Comparison of ENCODE assay signal across 9 mouse cellular contexts in the genomic region with DNA sequence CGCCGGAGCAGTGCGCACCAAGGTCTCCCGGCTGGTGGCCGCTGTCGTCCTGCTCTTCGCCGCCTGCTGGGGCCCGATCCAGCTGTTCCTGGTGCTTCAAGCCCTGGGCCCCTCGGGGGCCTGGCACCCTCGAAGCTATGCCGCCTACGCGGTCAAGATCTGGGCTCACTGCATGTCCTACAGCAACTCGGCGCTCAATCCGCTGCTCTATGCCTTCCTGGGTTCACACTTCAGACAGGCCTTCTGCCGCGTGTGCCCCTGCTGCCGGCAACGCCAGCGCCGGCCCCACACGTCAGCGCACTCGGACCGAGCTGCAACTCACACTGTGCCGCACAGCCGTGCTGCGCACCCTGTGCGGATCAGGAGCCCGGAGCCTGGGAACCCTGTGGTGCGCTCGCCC. TPM values are rescaled to one million over a fixed set of nuclear protein-coding genes. Genes with fewer than 3 reads are reported as not detected.
DNase-seq lines count a peak whose midpoint lies in the region; ATAC-seq and TF ChIP-seq lines count a peak whose summit lies in the region.
"Had no signal": no experiment of that assay in that cellular context is flagged by ENCODE, and none has a peak within 500 bp of the region (broad histone marks: within the 10 kb centered on the region; RNA-seq: fewer than 3 reads in every experiment).

No protein-coding gene starts in this region.

- H3K9me3 ChIP-seq in kidney, embryonic 14.5 days (ENCODE audit: control insufficient read depth, low read length) = no peaks in the 10 kb centered on the region
- 0 out of 2 replicates have a peak, but pooled peaks cover 4% of the 10 kb centered on the region for H3K9me3 ChIP-seq in embryonic facial prominence, embryonic 10.5 days
- H3K9me3 ChIP-seq in hindbrain, embryonic 15.5 days = no peaks in the 10 kb centered on the region
- H3K9me3 ChIP-seq in midbrain, postnatal 0 days (ENCODE audit: low read length) = no peaks in the 10 kb centered on the region

- TF ChIP-seq CTCF in midbrain, postnatal 0 days (IDR thresholded peaks at IDR 0.05) = no peak

- 1% methylated on average over 34 of the region's 34 CpGs for whole genome bisulfite sequencing in kidney, embryonic 14.5 days
- under 1% methylated on average over 34 of the region's 34 CpGs for WGBS in embryonic facial prominence, embryonic 10.5 days
- WGBS in hindbrain, embryonic 15.5 days = 3% methylated on average over 34 of the region's 34 CpGs
- 2% methylated on average over 34 of the region's 34 CpGs for WGBS in midbrain, postnatal 0 days

- ATAC-seq in kidney, embryonic 14.5 days (ENCODE audit: low FRiP score, low TSS enrichment) = no peak
- no peak for ATAC-seq in hindbrain, embryonic 15.5 days (ENCODE audit: low FRiP score, low read depth)
- ATAC-seq in midbrain, postnatal 0 days (ENCODE audit: low FRiP score) = no peak
- no peak for ATAC-seq in CD4-positive, CD25-positive, alpha-beta regulatory T cell, adult 4 months

- no peak for DNase-seq in kidney, adult 18-20 months
- DNase-seq in embryonic facial prominence, embryonic 10.5 days (ENCODE audit: low spot score) = peak; percentile 58
- DNase-seq in midbrain, postnatal 0 days (ENCODE audit: low spot score) = no peak
- no peak for DNase-seq in natural killer cell, adult 2 months (ENCODE audit: low spot score in 2 of 2)
- no peak for DNase-seq in adrenal gland, adult 18-20 months (ENCODE audit: low spot score in 2 of 2)
- DNase-seq: gastrocnemius, postnatal 14 days had no signal

- H3K9ac ChIP-seq in kidney, embryonic 14.5 days (ENCODE audit: low read depth, low read length) = peak overlapping the region; percentile 40
- peak overlapping the region; percentile 36 for H3K9ac ChIP-seq in hindbrain, embryonic 15.5 days
- H3K9ac ChIP-seq in midbrain, postnatal 0 days (replicated peaks; ENCODE audit: low read length, poor library complexity, severe bottlenecking) = peak overlapping the region; percentile 25

- H3K4me1 ChIP-seq in kidney, embryonic 14.5 days (ENCODE audit: control insufficient read depth, insufficient read depth, low read length) = peaks cover 27% of the 10 kb centered on the region
- peaks cover 72% of the 10 kb centered on the region for H3K4me1 ChIP-seq in embryonic facial prominence, embryonic 10.5 days
- H3K4me1 ChIP-seq in hindbrain, embryonic 15.5 days (replicated peaks) = peaks cover 47% of the 10 kb centered on the region
- peaks cover 12% of the 10 kb centered on the region; the same call in 1 of the 2 replicates for H3K4me1 ChIP-seq in midbrain, postnatal 0 days (ENCODE audit: insufficient read depth, low read length)

- no peaks in the 10 kb centered on the region for H3K36me3 ChIP-seq in kidney, embryonic 14.5 days (ENCODE audit: control insufficient read depth, insufficient read depth, low read length)
- H3K36me3 ChIP-seq in embryonic facial prominence, embryonic 10.5 days (replicated peaks) = no peaks in the 10 kb centered on the region
- H3K36me3 ChIP-seq in hindbrain, embryonic 15.5 days = no peaks in the 10 kb centered on the region
- H3K36me3 ChIP-seq in midbrain, postnatal 0 days (ENCODE audit: insufficient read depth, low read length) = no peaks in the 10 kb centered on the region

- H3K27me3 ChIP-seq in kidney, embryonic 14.5 days (ENCODE audit: control insufficient read depth, insufficient read depth, low read length) = peaks cover 58% of the 10 kb centered on the region
- H3K27me3 ChIP-seq in embryonic facial prominence, embryonic 10.5 days (replicated peaks; ENCODE audit: low read depth, poor library complexity, severe bottlenecking) = peaks cover 72% of the 10 kb centered on the region
- peaks cover 67% of the 10 kb centered on the region for H3K27me3 ChIP-seq in hindbrain, embryonic 15.5 days
- H3K27me3 ChIP-seq in midbrain, postnatal 0 days (ENCODE audit: insufficient read depth, low read length) = peaks cover 50% of the 10 kb centered on the region

- H3K4me3 ChIP-seq in kidney, embryonic 14.5 days (ENCODE audit: low read length) = peak overlapping the region; percentile 20
- H3K4me3 ChIP-seq in embryonic facial prominence, embryonic 10.5 days = peak overlapping the region; percentile 89
- H3K4me3 ChIP-seq in hindbrain, embryonic 15.5 days = peak overlapping the region; percentile 33
- peak overlapping the region; percentile 37 for H3K4me3 ChIP-seq in midbrain, postnatal 0 days (ENCODE audit: low read depth, low read length)

- H3K27ac ChIP-seq in kidney, embryonic 14.5 days (ENCODE audit: low read depth, low read length) = no peak overlapping the region
- peak overlapping the region; percentile 24; the same call in 1 of the 2 replicates for H3K27ac ChIP-seq in embryonic facial prominence, embryonic 10.5 days (replicated peaks)
- H3K27ac ChIP-seq in hindbrain, embryonic 15.5 days (replicated peaks) = no peak overlapping the region
- H3K27ac ChIP-seq in midbrain, postnatal 0 days (ENCODE audit: low read depth, low read length) = no peak overlapping the region

- peak overlapping the region; percentile 46 for H3K4me2 ChIP-seq in kidney, embryonic 14.5 days (replicated peaks; ENCODE audit: low read depth, low read length)
- peak overlapping the region; percentile 53 for H3K4me2 ChIP-seq in hindbrain, embryonic 15.5 days
- peak overlapping the region; percentile 47 for H3K4me2 ChIP-seq in midbrain, postnatal 0 days (ENCODE audit: low read depth, low read length, poor library complexity, severe bottlenecking)

RNA-seq across cellular contexts. Expression of a gene that starts 0.6 kb away (rescaled TPM):
- polyA plus RNA-seq in kidney, embryonic 14.5 days (2014; fragmentation: Nextera tagmentation; extraction: Ambion mirVana) = 102 and 137 TPM in 2 replicates
- polyA plus RNA-seq in embryonic facial prominence, embryonic 10.5 days (2016; fragmentation: Nextera tagmentation; extraction: Ambion mirVana) = 125 and 136 TPM in 2 replicates
- polyA plus RNA-seq in hindbrain, embryonic 15.5 days (2015; fragmentation: Nextera tagmentation; extraction: Ambion mirVana) = 258 and 289 TPM in 2 replicates
- total RNA-seq in midbrain, postnatal 0 days (2014; rRNA removed) = 108 and 118 TPM in 2 replicates
- 301 and 323 TPM in 2 replicates for polyA plus RNA-seq in midbrain, postnatal 0 days (2015; fragmentation: Nextera tagmentation; extraction: Ambion mirVana)
- 100 to 1,000 TPM in 1 of 2 experiments, 10 to 100 TPM in 1; 93.5 to 104 TPM for polyA plus RNA-seq in CD4-positive, CD25-positive, alpha-beta regulatory T cell, adult 4 months (2017; shearing (Covaris generic))
- 100 to 1,000 TPM in 1 of 2 experiments, 10 to 100 TPM in 1; 92.0 to 107 TPM for total RNA-seq in adrenal gland, adult 18-20 months (2021)

RNA-seq across cellular contexts. Expression of a gene that starts 4.8 kb away (rescaled TPM):
- 0.47 and 0.61 TPM in 2 replicates for polyA plus RNA-seq in kidney, embryonic 14.5 days (2014; fragmentation: Nextera tagmentation; extraction: Ambion mirVana)
- 0.33 and 0.37 TPM in 2 replicates for polyA plus RNA-seq in embryonic facial prominence, embryonic 10.5 days (2016; fragmentation: Nextera tagmentation; extraction: Ambion mirVana)
- polyA plus RNA-seq in hindbrain, embryonic 15.5 days (2015; fragmentation: Nextera tagmentation; extraction: Ambion mirVana) = 2.7 and 3.1 TPM in 2 replicates
- 6.1 and 9.6 TPM in 2 replicates for total RNA-seq in midbrain, postnatal 0 days (2014; rRNA removed)
- 4.4 and 5.5 TPM in 2 replicates for polyA plus RNA-seq in midbrain, postnatal 0 days (2015; fragmentation: Nextera tagmentation; extraction: Ambion mirVana)
- polyA plus RNA-seq in CD4-positive, CD25-positive, alpha-beta regulatory T cell, adult 4 months (2017; shearing (Covaris generic)) = under 1 TPM in 1 of 2 experiments, not detected in 1; 0.09 TPM
- 1 to 10 TPM; 1.0 to 2.2 TPM for total RNA-seq in adrenal gland, adult 18-20 months (2021)

RNA-seq across cellular contexts. Expression of a gene that starts 5.3 kb away (rescaled TPM):
- polyA plus RNA-seq in kidney, embryonic 14.5 days (2014; fragmentation: Nextera tagmentation; extraction: Ambion mirVana) = 12.0 and 12.3 TPM in 2 replicates
- 15.7 and 18.0 TPM in 2 replicates for polyA plus RNA-seq in embryonic facial prominence, embryonic 10.5 days (2016; fragmentation: Nextera tagmentation; extraction: Ambion mirVana)
- 2.9 and 3.2 TPM in 2 replicates for polyA plus RNA-seq in hindbrain, embryonic 15.5 days (2015; fragmentation: Nextera tagmentation; extraction: Ambion mirVana)
- total RNA-seq in midbrain, postnatal 0 days (2014; rRNA removed) = 9.0 and 9.5 TPM in 2 replicates
- 3.1 and 3.3 TPM in 2 replicates for polyA plus RNA-seq in midbrain, postnatal 0 days (2015; fragmentation: Nextera tagmentation; extraction: Ambion mirVana)
- 1 to 10 TPM; 2.7 to 3.3 TPM for polyA plus RNA-seq in CD4-positive, CD25-positive, alpha-beta regulatory T cell, adult 4 months (2017; shearing (Covaris generic))
- 1 to 10 TPM; 3.6 to 4.3 TPM for total RNA-seq in adrenal gland, adult 18-20 months (2021)

RNA-seq across cellular contexts. Expression of a gene that starts 10.9 kb away (rescaled TPM):
- 4.6 and 10.8 TPM in 2 replicates for polyA plus RNA-seq in kidney, embryonic 14.5 days (2014; fragmentation: Nextera tagmentation; extraction: Ambion mirVana)
- 3.4 TPM in 1 of 2 replicates, not detected in the other for polyA plus RNA-seq in embryonic facial prominence, embryonic 10.5 days (2016; fragmentation: Nextera tagmentation; extraction: Ambion mirVana)
- 3.0 TPM in 1 of 2 replicates, not detected in the other for polyA plus RNA-seq in hindbrain, embryonic 15.5 days (2015; fragmentation: Nextera tagmentation; extraction: Ambion mirVana)
- not detected in 2 replicates for total RNA-seq in midbrain, postnatal 0 days (2014; rRNA removed)
- 7.4 and 17.3 TPM in 2 replicates for polyA plus RNA-seq in midbrain, postnatal 0 days (2015; fragmentation: Nextera tagmentation; extraction: Ambion mirVana)
- not detected for polyA plus RNA-seq in CD4-positive, CD25-positive, alpha-beta regulatory T cell, adult 4 months (2017; shearing (Covaris generic))
- not detected for total RNA-seq in adrenal gland, adult 18-20 months (2021)
- total RNA-seq: gastrocnemius, postnatal 14 days had no signal

RNA-seq across cellular contexts. Expression of a gene that starts 12.8 kb away (rescaled TPM):
- polyA plus RNA-seq in kidney, embryonic 14.5 days (2014; fragmentation: Nextera tagmentation; extraction: Ambion mirVana) = 48.0 and 61.2 TPM in 2 replicates
- polyA plus RNA-seq in embryonic facial prominence, embryonic 10.5 days (2016; fragmentation: Nextera tagmentation; extraction: Ambion mirVana) = 63.6 and 68.1 TPM in 2 replicates
- 51.2 and 54.2 TPM in 2 replicates for polyA plus RNA-seq in hindbrain, embryonic 15.5 days (2015; fragmentation: Nextera tagmentation; extraction: Ambion mirVana)
- 75.9 and 79.6 TPM in 2 replicates for total RNA-seq in midbrain, postnatal 0 days (2014; rRNA removed)
- polyA plus RNA-seq in midbrain, postnatal 0 days (2015; fragmentation: Nextera tagmentation; extraction: Ambion mirVana) = 54.9 and 55.3 TPM in 2 replicates
- polyA plus RNA-seq in CD4-positive, CD25-positive, alpha-beta regulatory T cell, adult 4 months (2017; shearing (Covaris generic)) = 1 to 10 TPM; 5.0 to 7.7 TPM
- 10 to 100 TPM; 32.7 to 40.7 TPM for total RNA-seq in adrenal gland, adult 18-20 months (2021)

Comparison
In these comparisons a context has a peak if more than half of its experiments do, and no peak if none do; other contexts are left out.
1. H3K4me3 ChIP-seq: peak in every context shown above with its lines; median percentile 89 in embryonic facial prominence, embryonic 10.5 days; 37 in midbrain, postnatal 0 days; 33 in hindbrain, embryonic 15.5 days; 20 in kidney, embryonic 14.5 days.